Mouse (Mus musculus): ENCODE measurements at regions not wholly inside any gene's neighbourhood (a gene's known extent, or its start where the extent isn't known, plus 50 kb on each side); places are given as distances from the start of the nearest gene placed in this dataset.
A peak's percentile ranks its signal among the peaks of the same experiment; 100 is the strongest.

GRCm38 (mm10) chr14:100607109-100607508 lies 322.6 kb upstream of the Klf12 start:
- DNase-seq = peak; percentile 5 to 10

- DNase-seq = no peak
Measured at GRCm38 (mm10) chr14:100600886-100601451, 316.5 kb upstream of the Klf12 start.

DNA sequence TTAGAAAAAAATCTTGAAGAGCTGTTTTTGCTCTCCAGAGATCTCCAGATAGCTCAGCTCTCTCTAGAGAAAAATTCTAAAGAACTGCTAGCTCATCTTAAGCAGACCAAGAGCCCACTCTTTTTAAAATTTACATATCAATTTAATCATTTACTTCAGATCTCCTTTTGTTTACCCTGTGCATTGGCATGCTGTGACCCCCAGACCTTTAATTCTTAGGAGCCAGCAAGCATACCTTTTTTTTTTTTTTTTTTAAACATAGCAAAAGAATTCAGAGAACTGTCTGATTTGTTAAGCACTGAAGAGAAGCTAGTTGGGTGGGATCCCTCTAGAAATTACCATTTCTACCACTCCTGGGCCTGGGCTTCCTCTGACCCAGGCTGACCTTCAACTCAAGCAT lies 285.5 kb upstream of the Klf12 start:
- DNase-seq = no peak

- no peak for DNase-seq
Measured at GRCm38 (mm10) chr14:100561884-100562283, 277.4 kb upstream of the Klf12 start.

DNA sequence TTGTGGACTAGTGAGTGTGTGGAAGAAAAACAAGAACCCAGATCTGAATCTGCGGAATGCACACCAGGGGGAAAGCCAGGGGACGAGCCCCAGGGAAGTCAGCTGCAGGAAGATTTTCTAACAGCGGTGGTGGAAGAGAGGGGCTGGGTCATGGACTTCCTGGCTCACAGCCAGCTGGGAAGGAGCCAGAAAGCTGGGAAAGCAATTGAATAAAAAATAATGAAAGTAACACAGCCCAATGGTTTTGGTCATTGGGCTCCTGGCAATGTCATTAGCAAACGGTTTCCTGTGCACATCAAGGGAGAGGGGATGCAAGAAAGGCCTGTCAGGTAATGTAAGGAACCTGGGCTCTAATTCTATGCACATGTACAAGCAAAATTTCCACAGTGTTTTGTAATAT lies 273.9 kb upstream of the Klf12 start:
- DNase-seq = peak; percentile 79

DNA sequence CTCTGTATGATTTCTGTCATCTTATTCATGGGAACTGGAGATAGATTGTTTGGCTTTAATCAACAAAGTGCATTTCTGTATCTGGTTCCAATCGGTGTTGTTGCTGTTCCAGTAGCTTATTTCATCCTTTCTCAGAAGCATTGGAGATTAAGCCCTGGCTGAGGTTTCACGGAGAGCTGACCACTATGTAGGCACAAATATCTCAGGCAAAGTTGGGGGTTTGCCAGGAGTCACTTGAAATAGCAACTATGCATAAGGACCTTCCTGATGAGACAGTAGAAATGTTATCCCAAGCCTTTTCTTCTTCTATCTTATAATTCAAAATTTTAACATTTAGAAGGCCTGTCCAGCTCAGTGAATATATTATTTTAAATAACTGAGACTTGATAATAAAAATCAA lies 268.0 kb upstream of the Klf12 start:
- no peak for DNase-seq

DNA sequence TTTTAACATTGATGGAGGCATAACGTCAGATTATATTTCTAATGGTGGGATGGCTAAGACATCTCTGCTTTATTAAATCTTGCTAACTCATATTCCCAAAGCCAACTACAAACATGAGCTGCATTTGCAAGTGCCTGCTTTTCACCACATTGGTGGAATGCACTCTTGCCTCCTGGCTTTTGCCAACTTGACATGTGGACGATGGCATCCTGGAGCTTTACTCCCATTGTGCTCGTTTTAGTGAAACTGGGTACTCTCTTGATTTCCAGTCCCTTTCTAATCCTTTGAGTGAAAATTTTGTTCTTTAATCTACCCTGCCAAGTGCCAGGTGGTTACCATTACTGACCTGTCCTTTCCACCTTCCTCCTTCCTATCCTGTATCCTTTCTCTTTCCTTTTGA lies 265.8 kb upstream of the Klf12 start:
- DNase-seq = no peak

GRCm38 (mm10) chr14:100530217-100530616 lies 245.7 kb upstream of the Klf12 start:
- DNase-seq = no peak

DNA sequence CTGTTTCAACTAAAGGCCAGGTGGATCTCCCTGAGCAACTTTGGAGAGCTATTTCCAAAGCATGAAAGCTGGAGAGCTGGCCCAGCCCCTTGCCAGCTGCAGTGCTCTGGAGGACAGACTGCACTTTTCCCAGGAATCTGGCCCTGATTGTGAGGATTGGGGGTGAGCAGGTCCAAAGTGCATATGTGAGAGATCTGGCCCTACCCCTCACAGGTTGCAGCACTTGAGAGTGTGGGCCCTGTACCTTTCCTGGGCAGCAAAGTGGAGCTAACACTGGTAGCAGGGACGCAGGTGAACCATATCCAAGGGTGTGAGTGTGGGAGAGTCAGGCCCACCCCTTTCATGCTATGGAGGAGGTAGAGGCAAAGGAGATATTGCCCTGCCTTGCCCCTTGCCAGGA lies 245.3 kb upstream of the Klf12 start:
- no peak for DNase-seq

- DNase-seq = no peak
Measured at GRCm38 (mm10) chr14:100509396-100509795, 224.9 kb upstream of the Klf12 start.

GRCm38 (mm10) chr14:100508087-100508486 lies 223.6 kb upstream of the Klf12 start:
- DNase-seq = no peak

DNA sequence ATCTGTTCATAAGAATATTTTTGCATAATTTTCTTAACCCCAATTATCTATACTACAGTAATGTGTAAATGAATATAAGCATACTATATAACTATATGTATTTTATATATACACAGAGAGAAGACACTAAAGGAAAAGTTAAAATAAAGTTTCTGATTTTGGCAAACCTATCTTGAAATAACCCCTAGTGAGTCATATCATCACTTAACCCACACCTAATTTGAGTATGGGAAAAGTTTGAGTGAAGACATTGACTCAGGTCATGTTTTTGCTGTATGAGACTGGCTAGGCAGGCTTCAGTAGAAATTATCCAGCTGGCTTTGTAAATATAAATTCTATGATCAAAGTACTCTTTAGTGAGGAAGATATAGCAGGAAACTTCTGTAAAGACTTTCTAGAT lies 223.1 kb upstream of the Klf12 start:
- no peak for DNase-seq

DNA sequence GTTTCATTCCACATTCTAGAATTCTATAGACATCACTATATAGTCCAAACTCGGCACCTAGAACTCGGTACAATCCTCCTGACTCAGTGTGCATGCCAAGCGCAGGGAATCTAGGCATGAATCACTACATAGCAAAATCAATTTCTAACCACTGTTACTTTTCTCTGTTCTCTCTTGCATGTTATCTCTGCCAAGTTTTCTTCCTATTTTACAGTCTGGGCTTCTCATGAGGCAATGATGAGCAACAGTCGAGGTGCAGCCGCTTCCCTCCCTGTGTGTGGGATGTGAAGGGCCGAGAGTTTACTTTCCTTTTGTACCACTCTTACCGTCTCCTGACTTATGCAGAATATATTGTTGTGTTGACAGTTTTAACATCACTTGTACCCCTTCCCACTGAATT lies 204.4 kb upstream of the Klf12 start:
- DNase-seq = no peak

GRCm38 (mm10) chr14:100485489-100485888 lies 201.0 kb upstream of the Klf12 start:
- DNase-seq = peak; percentile 53 to 56

- DNase-seq = no peak
Measured at GRCm38 (mm10) chr14:100484101-100484500, 199.6 kb upstream of the Klf12 start.

GRCm38 (mm10) chr14:100477595-100478380 lies 193.3 kb upstream of the Klf12 start:
- peak; percentile 44 to 66 for DNase-seq

DNA sequence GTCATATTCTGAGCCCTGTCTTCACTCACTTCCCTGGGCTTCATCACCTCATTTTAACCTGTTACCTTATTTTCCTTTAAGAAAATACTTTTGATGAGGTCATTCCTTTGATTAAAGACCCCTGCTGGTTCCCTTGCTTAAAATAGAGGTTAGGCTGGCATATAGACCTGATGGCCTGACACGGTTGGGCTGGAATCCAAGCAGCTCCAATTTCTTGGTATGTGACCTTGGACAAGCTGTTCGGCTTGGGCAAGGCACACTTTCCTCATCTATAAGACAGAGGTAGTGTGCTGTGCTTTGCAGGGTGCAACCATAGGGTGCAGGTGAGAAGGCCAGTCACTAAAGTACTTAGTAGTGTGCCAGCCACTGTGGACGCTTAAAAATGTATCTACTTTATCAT lies 183.8 kb upstream of the Klf12 start:
- no peak for DNase-seq

DNA sequence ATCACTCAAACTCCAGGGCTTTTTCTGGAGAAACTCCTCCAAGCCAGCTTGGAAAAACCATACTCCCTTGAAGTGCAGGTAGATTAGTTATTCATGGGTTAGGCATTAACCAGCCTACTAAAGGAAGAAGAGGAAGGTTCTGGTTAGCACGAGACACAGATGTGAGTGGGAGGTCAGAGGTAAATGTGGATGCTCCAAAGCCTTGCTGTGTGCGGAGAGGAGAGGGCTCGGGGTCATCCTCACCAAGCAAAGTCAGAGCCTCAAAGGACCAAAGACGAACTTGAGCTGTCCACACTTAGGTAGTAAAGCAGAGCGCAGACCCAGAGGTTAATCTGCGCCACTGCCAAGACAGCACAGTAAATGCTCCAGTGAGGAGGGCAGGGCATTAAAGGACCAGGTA lies 177.8 kb upstream of the Klf12 start:
- peak; percentile 22 to 54 for DNase-seq

GRCm38 (mm10) chr14:100461141-100462043 lies 176.9 kb upstream of the Klf12 start:
- peak; percentile 64 to 80 for DNase-seq

DNA sequence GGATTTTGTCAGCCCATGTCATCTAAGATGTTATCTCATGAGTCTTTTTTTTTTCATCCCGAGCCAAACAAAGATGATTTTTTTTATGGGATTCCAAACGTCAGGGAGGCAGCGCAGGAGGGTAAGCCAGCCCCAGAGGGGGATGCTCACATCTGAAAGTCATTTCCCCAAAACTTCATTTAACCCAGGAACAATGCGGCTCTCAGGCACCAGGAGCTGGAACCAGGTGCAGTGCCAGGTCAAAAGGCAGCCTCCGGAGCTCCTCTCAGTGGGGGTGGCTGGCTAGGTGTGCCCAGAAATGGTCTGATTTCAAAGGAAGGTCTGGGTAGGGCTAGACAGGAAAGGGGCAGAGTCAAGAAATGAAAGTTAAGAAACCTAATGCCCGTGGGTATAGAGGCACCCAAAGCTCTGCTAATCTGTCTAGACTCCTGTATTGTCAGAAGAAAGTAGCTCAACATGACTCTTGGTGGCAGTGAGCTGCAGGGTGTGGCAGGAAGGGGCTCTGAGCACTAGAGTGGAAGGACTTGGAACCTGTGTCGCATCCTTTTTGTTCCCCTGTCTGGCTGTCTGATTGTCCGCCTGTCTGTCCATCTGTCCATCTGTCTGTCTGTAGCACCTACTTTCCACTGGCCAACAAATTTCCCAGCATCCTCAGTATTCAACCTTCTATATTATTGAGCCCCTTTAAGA lies 175.3 kb upstream of the Klf12 start:
- peak in 1 of 2 experiments; percentile 30 for DNase-seq

DNA sequence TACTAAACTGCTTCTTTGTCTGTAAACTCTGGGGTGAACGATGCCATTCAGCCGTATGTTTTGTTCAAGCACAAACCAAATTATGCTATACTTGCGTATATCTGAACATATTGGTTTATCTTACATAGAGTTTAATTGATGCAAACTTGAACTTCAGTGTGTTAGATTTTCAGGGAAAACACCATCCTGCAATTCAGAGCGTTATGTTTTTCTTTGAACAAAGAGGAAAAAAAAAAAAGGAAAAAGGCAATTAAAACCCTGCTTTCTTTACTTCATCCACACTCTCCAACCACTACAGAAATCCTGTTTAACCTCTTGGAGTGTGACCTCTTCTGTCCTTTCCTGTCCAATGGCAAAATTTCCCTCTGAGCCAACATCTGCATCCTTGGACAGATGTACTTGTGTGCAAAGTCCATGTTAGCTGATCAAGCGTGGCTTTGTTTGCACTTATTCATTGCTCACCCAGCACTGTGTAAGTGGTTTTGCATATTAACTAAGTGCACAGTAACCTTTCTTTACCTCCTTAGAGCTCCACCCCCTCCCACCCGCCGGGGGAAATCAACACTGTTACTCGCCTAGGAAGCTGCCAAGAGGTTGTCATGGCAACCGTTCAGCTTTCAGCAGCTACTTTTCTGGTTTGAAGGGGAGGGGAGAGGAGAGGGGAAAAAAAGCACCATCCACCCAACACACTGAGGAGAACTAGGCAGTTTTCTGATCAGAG lies 174.4 kb upstream of the Klf12 start:
- peak; percentile 87 to 93 for DNase-seq

Data from kidney, postnatal 4 days (tissue).